Mouse (Mus musculus) spleen, postnatal 4 days (tissue): ENCODE measurements around the gene Btg3.

Source experiments
- DNase-seq, 2 experiments: peaks; one replicate each; pipeline ENCODE4 v3.0.0; 2022; ENCODE audit warnings: low spot score in 2 of 2

Btg3 gene

GRCm38 (mm10) chr16:78301183-78301830 lies 75.7 kb downstream of the Btg3 start, which contains the start of gene Cxadr:
Cxadr (plus strand) TSS chr16:78301489.
- peak; percentile 15 to 62 for DNase-seq

GRCm38 (mm10) chr16:78296114-78296513 lies 80.9 kb downstream of the Btg3 start:
- peak in 1 of 2 experiments; percentile 22 for DNase-seq

GRCm38 (mm10) chr16:78295601-78296000 lies 81.4 kb downstream of the Btg3 start:
- DNase-seq, result no peak

GRCm38 (mm10) chr16:78294606-78295275 lies 82.3 kb downstream of the Btg3 start:
- DNase-seq, result peak in 1 of 2 experiments; percentile 16

- DNase-seq, result no peak
These were observed 82.9 kb downstream of the Btg3 start for GRCm38 (mm10) chr16:78294051-78294450.

GRCm38 (mm10) chr16:78283231-78283630 lies 93.8 kb downstream of the Btg3 start:
- DNase-seq, result no peak
